ENCODE assay signal across 26 mouse cellular contexts in genomic region chr11:108119785-108120184, GRCm38 (mm10).
"Had no signal": no experiment of that assay in that cellular context is flagged by ENCODE, and none has a peak within 500 bp of the region (broad histone marks: within the 10 kb centered on the region; RNA-seq: fewer than 3 reads in every experiment).

No protein-coding gene starts in this region.

- H3K9ac ChIP-seq: forebrain, postnatal 0 days; heart, embryonic 12.5 days; hindbrain, embryonic 13.5 days; hindbrain, embryonic 15.5 days; kidney, embryonic 15.5 days; limb, embryonic 12.5 days; liver, embryonic 13.5 days; liver, embryonic 15.5 days had no signal

- DNase-seq: forebrain, postnatal 0 days; gastrocnemius, adult 2 months; gastrocnemius, postnatal 14 days; gastrocnemius, postnatal 36 days; heart, adult 18-20 months; heart, postnatal 36 days; kidney, adult 11 months; kidney, adult 2 months; kidney, adult 9 months; kidney, postnatal 14 days; kidney, postnatal 36 days; liver; liver, embryonic 13.5 days had no signal

- H3K27me3 ChIP-seq: heart, embryonic 12.5 days; hindbrain, embryonic 13.5 days; hindbrain, embryonic 15.5 days; kidney, embryonic 15.5 days; limb, embryonic 12.5 days; liver, embryonic 13.5 days; liver, embryonic 15.5 days had no signal

- H3K4me3 ChIP-seq: gastrocnemius, adult 2 months; heart, embryonic 10.5 days; heart, embryonic 12.5 days; hindbrain, embryonic 13.5 days; hindbrain, embryonic 15.5 days; kidney, embryonic 15.5 days; layer of hippocampus, adult 2 months; left cerebral cortex, adult 2 months; limb, embryonic 10.5 days; limb, embryonic 12.5 days; liver, embryonic 13.5 days; liver, embryonic 15.5 days had no signal

- ATAC-seq: forebrain, postnatal 0 days; hindbrain, postnatal 0 days had no signal

- H3K27ac ChIP-seq: gastrocnemius, adult 2 months; heart, embryonic 10.5 days; hindbrain, embryonic 13.5 days; hindbrain, embryonic 15.5 days; hindbrain, postnatal 0 days; kidney, embryonic 15.5 days; kidney, postnatal 0 days; layer of hippocampus, adult 2 months; left cerebral cortex, adult 2 months; limb, embryonic 10.5 days; limb, embryonic 12.5 days; liver, embryonic 13.5 days; liver, embryonic 15.5 days had no signal

- H3K4me1 ChIP-seq: hindbrain, embryonic 15.5 days; liver, embryonic 13.5 days; liver, embryonic 15.5 days had no signal

- H3K36me3 ChIP-seq: heart, embryonic 10.5 days; heart, embryonic 12.5 days; hindbrain, embryonic 13.5 days; hindbrain, embryonic 15.5 days; kidney, embryonic 15.5 days; limb, embryonic 10.5 days; limb, embryonic 12.5 days; liver, embryonic 13.5 days; liver, embryonic 15.5 days had no signal

- H3K4me2 ChIP-seq: heart, embryonic 12.5 days; hindbrain, embryonic 13.5 days; hindbrain, embryonic 15.5 days; kidney, embryonic 15.5 days; limb, embryonic 12.5 days; liver, embryonic 11.5 days; liver, embryonic 13.5 days; liver, embryonic 15.5 days had no signal

- H3K9me3 ChIP-seq: heart, embryonic 10.5 days; heart, embryonic 12.5 days; hindbrain, embryonic 13.5 days; hindbrain, embryonic 15.5 days; kidney, embryonic 15.5 days; limb, embryonic 10.5 days; limb, embryonic 12.5 days; liver, embryonic 13.5 days; liver, embryonic 15.5 days had no signal
